Mouse (Mus musculus) urinary bladder, postnatal 10 days (tissue): ENCODE data around the gene Cgas.
"Not testable (repeated sequence)": the region's sequence is repeated elsewhere in the genome, so short reads cannot be mapped to it uniquely, and the experiment has no call there.

ENCODE experiments used
- DNase-seq: peaks from one replicate; pipeline ENCODE4 v3.0.0; 2022; ENCODE audit warnings: low spot score

Cgas gene

DNA sequence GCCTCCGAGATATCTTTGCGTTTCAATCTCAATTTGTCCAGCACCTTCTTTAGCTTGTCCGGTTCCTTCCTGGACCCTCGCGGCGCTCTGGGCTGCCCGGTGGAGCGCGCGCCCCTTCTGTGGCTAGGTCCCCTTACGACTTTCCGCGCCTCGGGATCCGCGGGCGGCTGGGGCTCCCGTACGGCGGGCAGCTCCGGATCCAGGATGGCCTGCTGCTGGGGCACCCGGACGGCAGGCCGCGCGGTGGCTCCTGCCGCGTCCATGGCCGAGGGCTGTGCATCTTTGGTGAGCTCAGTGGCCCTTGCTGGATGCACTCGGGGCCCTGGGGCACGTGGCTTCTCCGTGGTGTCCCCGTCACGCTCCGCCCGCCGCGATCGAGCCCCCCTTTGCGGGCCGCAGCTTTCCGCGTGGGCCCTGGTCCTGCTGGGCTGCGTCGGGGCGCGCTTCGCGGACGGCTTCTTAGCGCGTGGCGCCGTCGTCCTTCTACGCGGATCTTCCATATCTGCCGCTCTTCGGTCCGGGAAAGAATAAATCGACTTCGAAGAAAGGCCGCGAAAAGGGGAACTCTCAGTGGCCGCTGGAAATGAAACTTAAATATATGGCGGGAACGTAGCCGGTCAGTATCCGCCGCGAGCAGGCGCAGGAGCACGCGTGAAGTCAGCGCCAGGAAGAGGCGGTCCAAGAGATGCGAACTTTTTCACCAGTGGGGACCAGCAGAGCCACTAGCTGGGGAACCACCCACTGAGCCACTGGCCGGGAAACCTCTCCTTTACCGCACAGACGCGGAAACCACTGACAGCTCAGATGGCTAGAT is at the start of gene Cgas:
TSS of gene Cgas (minus strand) at position 659 of the 814 bp plus-strand sequence.
- DNase-seq = no peak

DNA sequence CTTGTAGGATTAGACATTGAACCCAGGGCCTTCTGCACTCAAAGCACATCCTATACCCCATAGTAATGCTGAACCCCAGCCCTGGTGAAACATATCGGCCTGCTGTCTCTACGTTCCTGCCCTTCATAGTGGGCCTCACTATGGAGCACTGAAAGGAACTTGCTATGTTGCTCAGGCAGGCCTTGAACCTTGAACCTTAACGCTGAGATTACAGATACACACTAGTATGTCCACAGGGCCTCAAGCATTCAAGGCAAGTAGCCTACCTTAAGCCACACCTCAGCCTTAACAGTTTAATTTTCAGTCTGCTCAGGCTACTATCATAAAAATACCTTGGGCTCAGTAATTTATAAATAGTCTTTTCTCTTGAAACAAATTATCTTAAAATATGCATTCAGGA is 49.2 kb upstream of the Cgas start:
- DNase-seq = no peak

DNA sequence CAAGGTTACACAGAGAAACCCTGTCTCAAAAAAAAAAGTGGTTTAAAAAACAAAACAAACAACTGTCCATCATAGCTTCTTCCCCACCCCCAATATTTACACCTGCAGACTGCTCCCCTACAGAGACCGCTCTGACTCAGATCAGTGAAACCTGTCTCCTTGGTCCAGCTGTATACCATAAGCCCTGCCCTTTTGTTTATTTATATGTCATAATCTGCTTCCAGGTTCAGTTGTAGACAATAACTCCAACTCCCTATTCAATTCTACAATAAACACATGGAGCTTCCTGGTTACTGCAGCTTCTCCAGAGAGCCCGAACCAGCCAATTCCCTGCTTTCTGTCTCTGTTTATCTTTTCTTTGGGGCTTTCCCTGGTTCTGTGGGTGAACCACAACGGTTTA is 48.1 kb upstream of the Cgas start:
- no peak for DNase-seq

DNA sequence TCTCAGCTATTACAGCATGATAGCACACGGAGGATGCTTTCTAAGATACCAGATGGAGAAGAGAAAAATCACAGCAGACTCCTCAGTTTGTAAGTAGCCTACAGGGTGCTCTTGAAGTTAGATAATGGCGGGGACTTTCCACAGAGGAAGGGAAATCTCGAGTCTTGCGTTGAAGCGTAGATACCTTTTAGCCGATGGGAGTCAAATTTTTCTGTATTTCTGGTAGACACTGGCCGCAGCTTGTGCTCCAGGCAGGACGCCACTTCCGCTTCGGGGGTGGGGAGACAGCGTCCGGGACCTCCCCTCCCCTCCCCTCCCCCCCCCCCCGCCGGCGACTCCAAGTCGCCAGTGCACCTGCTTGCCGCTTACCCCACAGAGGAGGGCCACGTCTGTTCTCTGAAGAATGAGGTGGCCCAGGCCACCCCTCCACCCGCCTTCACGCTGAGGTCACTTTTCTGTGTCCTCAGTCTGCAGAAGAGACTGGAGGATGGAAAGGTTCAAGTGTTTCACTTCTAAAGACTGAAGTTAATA is 45.9 kb upstream of the Cgas start, which contains the start of gene Eef1a1:
TSS of gene Eef1a1 (minus strand) at position 262 of the 531 bp plus-strand sequence.
- DNase-seq = no peak

DNA sequence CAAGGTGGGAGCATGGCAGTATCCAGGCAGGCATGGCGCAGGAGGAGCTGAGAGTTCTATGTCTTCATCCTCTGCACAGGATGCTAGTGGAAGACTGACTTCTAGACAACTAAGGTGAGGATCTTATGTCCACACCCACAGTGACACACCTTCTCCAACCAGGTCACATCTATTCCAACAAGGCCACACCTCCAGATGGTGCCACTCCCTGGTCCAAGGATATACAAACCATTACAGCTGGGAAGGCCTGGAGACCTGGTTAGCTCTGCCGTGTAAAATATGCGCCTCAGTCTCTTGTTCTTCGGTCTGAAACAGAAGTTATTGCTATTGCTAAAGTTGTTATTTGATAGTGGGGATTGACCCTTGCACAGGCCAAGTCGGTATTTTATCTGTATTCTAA is 45.0 kb upstream of the Cgas start:
- not testable (repeated sequence) for DNase-seq

DNA sequence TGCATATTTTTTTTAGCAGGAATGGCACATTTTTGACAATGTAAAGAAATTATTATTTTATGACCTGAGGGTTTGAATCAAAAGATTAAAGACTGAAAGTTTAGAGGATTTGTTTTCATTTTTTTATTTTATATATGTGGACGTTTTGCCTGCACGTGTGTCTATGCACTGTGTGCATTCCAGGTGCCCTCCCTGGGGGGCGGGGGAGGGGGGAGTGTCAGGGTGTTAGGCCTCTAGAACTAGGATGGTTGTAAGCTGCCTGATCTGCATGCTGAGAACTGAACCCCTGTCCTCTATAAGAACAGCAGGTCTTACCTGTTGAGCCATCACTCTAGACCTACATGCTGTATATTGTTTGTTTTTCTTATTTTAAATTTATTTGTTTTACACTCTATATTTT is 41.6 kb upstream of the Cgas start:
- DNase-seq = no peak

DNA sequence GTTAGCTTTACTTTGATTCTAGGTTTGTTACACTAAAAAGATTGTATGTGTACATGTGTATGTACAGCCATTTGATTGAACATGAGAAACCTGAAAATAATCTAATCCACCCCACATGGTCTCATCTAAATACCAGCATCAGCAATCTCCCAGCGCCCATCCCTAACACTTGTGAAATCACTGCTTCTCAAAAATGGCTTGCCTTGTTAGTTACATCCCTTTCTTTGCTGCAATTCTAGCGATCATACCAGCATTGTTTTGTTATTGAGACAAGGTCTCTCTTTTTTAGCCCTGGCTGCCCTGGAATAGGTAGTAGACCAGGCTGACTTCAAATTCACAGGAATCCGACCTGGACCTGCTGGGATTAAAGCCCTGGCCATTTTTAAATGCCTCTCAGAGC is 39.3 kb upstream of the Cgas start:
- no peak for DNase-seq

DNA sequence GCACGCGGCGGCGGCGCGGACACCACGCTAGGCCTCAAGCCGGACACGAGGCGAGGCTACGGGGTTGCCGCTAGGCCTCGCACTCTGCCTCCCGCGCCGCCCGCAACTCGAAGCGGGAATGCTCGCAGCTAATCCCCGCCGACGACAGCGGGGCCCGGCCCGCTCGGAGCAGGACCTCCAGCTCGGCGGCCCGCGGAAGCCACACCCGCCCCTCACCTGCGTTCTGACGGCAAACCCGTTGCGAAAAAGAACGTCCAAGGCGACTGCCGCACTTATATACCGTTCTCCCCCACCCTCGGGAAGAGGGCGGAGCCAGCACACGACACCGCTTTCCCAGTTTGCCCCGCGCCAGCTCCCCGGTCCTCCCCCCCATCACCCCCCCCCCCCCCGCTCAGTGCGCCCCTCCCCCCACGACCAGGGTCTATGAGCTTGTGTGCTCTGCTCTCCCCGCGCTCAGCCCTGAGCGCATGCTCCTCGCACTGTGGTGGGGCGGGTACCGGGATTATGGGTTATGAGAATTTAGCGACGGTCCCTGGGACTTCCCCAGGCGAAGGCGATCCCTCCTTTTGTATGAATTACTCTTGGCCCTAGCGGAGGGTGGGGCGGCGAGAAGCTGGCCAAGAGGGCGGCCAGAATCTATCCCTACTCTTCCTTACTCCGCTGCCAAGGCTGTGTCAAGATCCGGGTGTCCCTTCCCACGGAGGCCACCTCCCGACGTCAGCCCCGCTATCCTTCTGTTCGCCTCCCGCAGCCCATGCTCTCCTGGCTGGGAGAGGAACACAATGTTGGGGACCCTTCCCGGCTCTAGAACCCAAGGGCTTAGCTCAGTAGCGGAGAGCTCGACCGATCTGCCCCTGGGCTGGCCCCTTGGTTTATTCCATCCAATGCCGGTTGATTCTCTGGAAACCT is 38.6 kb upstream of the Cgas start:
- DNase-seq = peak; percentile 84

DNA sequence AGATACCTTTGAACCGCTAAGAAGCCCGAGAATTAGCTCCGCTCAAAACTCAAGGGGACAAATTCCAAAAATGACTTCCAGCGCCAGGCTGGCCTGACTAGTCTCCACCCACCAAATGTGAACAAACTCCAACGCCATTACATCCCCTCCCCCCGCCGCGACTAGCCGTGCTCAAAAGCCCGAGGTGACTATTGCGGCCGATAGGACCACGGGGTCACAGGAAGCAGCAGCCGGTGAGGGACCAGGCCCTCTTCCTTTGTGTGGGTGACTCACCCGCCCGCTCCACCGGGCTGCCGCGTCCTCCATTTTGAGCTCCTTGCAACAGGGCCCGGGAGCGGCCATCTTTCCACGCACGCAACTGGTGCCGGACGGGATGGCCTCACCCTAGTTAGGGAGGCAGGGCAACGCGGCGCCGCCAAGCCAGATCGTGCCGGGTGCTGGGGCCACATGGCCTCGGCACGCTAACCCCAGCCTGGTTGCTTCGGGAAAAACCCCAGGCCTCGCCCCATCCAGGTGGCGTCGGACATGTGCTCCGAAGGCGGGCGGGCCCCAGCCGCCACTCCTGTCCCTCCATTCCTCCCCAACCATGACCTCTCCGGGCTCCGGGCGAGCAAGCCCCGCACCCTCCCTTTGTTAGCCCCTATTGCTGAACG is 37.8 kb upstream of the Cgas start:
- DNase-seq = peak; percentile 45

DNA sequence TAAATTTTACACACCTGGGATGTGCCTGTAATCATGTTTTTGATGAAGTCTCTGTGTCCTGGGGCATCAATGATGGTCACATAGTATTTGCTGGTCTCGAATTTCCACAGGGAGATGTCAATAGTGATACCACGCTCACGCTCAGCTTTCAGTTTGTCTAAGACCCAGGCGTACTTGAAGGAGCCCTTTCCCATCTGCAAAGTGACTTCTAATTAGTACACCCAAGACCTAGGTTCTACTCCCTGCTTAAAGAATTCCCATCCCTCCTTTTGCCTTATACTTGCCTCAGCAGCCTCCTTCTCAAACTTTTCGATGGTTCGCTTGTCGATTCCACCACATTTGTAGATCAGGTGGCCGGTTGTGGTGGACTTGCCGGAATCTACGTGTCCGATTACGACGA is 37.2 kb upstream of the Cgas start:
- DNase-seq = not testable (repeated sequence)

DNA sequence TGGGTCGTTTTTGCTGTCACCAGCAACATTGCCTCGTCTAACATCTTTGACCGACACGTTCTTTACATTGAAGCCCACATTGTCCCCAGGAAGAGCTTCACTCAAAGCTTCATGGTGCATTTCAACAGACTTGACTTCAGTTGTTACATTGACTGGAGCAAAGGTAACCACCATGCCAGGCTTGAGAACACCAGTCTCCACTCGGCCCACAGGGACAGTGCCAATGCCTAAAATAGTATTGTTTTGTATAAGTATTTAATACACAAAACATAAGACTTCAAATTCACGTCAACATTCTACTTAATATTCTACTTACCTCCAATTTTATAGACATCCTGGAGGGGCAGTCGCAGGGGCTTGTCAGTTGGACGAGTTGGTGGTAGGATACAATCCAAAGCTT is 36.3 kb upstream of the Cgas start:
- not testable (repeated sequence) for DNase-seq

DNA sequence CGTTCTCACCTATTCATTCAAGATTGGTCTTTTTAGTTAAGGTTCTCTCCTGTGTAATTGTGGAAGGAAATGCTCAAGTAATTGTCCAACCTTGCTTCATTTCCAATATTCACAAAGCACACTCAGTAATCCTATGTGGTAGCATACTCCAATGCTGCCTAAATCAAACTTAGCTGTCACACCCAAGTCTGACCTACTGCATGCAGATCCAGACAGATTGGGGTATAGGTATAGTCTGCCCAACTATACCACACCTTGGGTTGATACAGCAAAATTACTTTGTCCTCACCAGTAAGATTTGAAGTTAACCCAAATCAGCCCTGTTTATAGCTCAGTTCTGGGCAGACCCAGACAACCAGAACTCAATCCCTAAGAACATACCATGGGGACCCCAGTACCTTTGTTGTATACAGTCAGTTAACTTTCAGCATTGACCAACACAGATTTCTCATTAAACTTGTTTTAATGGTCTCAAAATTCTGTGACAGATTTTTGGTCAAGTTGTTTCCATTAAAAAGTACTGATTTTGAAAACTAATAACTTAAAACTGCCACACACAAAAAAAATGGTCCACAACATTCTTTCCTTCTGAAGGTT is 35.1 kb upstream of the Cgas start:
- DNase-seq = not testable (repeated sequence)

DNA sequence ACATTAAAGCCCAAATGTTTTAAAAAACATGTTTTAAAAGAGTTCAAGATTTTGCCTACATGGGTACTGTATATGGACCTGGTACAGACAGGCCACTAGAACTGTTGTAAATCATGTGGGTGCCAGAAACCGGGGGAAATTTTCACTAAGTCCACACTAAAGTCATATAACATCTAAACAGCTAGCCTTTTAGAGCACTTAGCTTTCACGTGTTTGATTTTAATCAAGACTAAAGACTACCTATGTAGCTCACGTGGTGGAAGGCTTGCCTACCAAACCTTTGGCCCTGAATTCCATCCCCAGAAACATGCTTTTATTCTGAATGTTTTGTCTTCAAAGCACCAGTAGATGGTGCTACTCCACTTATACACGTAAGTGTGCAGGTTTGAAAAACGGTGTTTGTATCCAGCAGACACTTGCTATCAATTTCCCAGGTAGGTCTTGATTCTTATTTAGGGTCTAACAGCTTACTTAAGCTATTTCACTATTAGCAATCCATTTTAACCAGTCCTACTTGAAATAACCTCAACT is 34.0 kb upstream of the Cgas start:
- DNase-seq = no peak

DNA sequence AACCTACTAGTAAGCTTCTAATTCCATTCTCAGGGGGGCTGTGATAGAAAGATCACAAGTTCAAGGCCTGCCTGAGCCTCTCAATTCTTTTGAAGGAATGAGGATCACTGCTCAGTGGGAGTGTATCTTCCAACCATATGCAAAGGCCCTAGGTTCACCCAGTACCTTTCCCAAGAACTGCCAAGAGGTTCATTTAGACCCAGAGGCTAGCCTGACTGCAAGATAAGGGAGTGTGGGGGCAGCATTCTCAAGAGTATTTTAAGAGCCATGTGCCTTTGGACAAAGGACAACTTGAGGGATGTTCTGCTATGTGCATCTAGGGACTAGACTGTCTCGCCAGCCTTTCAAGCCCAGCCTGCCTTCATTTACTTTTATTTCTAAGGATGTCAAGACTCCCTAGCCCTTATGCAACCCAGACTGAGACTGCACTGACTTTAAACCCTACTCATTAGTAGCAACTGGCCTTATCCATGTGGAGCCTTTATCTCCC is 33.5 kb upstream of the Cgas start:
- DNase-seq = no peak

DNA sequence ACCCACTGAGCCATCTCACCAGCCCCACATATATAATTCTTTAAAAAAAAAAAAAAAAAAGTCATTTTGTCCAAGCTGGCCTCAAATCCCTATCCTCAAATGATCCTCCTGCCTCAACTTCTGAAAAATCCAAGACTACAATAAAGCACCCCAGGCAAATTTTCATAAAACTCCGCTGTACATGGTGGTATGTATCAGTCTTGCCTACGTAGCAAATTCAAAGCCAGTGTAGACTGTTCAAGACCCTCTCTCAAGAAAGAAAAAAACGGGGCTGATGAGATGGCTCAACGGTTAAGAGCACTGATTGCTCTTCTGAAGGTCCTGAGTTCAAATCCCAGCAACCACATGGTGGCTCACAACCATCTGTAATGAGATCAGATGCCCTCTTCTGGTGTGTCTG is 32.8 kb upstream of the Cgas start:
- DNase-seq = no peak

DNA sequence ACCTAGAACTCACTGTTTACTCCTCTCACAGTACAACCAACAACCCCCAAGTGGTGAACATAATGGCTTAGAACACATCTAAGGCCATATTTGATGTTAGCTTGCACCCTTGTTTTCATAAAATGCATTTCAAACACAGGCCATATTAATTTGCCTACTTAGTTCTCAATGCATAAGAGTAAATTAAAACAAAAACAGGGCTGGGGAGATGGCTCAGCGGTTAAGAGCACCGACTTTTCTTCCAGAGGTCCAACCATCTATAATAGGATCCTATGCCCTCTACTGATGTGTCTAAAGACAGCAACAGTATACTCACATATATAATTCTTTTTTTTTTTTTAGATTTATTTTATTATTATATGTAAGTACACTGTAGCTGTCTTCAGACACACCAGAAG is 32.3 kb upstream of the Cgas start:
- DNase-seq = no peak

DNA sequence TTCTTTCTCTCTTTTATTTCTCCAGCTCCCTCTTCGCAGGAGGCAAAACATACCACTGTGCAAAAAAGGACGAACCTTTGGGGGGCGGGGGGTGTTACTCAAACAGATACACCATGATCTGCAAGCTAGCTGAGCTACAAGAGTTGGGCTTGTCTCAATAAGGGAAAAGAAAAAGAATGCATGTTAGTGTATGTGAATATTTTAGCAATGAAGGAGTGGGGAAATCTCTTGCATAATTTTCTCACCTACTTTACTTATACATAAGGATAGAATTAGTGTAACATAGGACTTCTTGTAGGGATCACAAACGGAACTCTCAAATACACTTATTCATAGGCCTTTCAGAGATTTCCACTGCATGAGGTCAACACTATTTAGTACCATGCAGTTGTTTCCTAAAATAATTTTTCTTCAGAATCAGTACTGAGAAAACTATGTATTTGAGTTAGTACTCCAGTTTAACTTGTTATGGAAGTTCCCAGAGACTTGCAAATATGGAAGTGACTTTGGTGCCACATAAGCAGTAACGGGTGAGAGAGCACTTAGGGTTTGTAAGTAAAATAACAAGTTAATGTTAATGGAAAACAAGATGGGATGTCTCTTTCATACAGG is 31.8 kb upstream of the Cgas start:
- DNase-seq = no peak

DNA sequence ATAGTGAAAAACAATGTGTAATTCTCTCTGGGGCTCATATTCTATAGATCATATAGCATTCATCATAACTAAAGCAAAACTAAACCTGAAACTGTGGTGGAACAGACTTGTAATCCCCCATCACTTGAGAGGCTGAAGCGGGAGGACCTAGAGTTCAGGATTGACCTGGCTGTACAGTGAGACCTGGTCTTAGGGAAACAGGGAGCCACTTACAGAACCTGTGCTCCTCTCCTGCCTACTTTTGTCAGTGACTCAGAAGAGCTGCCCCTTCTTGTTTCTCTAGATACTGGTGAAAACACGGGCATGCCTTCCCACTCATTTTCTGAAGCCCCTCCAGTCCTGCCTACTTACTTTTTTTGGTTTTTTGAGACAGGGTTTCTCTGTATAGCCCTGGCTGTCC is 31.2 kb upstream of the Cgas start:
- DNase-seq = no peak

DNA sequence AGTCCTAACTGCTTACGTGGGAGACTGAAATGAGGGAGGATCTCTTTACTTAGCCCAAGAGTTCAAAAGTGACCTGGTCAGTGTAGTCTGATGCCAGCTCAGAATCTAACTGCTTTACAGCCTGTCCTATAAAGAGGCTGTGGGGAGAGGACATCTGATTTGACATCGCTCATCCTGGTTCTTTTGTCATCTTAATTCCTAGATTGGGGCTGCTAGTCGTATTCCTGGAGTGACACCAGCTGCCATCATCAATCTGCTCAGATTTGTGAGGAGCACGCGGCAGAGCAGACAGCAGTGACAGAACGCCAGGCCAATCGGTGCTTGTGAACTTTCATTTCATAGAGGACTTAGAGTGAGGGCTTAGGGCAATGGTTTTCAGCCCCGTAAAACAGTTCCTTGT is 30.6 kb upstream of the Cgas start:
- DNase-seq = no peak

DNA sequence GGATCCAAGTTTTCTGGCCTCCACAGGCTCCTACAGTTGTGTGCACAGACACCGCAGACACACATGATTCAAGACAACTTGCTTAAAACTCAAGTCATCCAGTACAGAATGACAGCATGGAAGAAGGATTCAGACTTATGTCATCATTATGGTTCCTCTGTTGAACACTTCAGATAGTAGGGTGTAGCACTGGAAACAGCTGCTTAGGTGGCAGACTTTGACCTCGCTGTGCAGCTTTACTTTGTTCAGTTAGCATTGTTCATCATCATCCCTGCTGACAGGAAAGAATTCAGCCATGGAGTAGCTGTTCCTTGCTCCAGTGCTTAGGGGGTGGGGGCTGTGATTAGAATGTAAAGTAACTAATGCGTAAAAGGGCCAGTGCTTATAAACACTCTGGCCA is 22.7 kb upstream of the Cgas start:
- DNase-seq = no peak

DNA sequence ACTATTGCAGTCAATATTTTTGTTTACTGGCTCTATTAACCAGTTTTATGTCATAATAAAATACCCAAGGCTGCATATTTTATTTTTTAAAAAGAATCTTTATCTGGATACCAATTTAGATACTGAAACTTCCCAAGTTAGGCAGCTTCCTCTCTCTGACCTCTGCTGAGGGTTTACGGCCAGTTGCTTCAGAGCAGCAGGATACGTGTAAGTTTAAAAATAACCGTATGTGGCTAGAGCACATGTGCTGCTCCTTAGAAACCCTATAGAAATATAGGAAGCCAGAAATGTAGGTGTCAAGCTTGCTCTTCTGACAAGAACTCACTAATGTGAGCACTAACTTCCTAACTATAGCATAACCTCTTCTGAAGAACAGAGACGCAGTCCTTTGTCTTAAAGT is 20.3 kb upstream of the Cgas start:
- no peak for DNase-seq
